Mouse (Mus musculus) T-helper 2 cell (primary cell): ENCODE results near the gene Sde2.
"Not testable (repeated sequence)": the region's sequence is repeated elsewhere in the genome, so short reads cannot be mapped to it uniquely, and the experiment has no call there.

Experiments used
- in situ Hi-C: fragments of 300-600 bp; cut with MboI, MseI; formaldehyde crosslinking; loops from one replicate; pipeline ENCODE4 v1.15.1; 2025; ENCODE audit warnings: high pct_unique_total_duplicates

The Sde2 gene

GRCm38 (mm10) chr1:180877466-180877865, 26.5 kb downstream of the Sde2 start:
- in situ Hi-C loops: no loop called here

- in situ Hi-C loops: no loop called here
Measured at GRCm38 (mm10) chr1:180881768-180882167, 30.8 kb downstream of the Sde2 start.

- in situ Hi-C loops: no loop called here
Measured at GRCm38 (mm10) chr1:180883731-180884130, 32.8 kb downstream of the Sde2 start.

GRCm38 (mm10) chr1:180884484-180884883, 33.6 kb downstream of the Sde2 start:
- in situ Hi-C loops: no loop called here

- in situ Hi-C loops: no loop called here
Measured at GRCm38 (mm10) chr1:180888556-180889042, 37.7 kb downstream of the Sde2 start.

- in situ Hi-C loops: no loop called here
Measured at GRCm38 (mm10) chr1:180889172-180889571, 38.2 kb downstream of the Sde2 start.

GRCm38 (mm10) chr1:180889841-180890240, 38.9 kb downstream of the Sde2 start:
- in situ Hi-C loops: no loop called here

GRCm38 (mm10) chr1:180892808-180893207, 41.9 kb downstream of the Sde2 start, which contains the start of gene Lefty2:
TSS of gene Lefty2 (plus strand) at chr1:180893108.
- in situ Hi-C loops: no loop called here

GRCm38 (mm10) chr1:180894088-180894987, 43.4 kb downstream of the Sde2 start:
- in situ Hi-C loops: not testable (repeated sequence)

GRCm38 (mm10) chr1:180901107-180901506, 50.2 kb downstream of the Sde2 start:
- in situ Hi-C loops: loop anchor here (5.0 kb wide), 1 partner anchor 76 kb away; no protein-coding TSS in a partner anchor

- in situ Hi-C loops: loop anchor here (5.0 kb wide), 1 partner anchor 74 kb away; no protein-coding TSS in a partner anchor
Measured at GRCm38 (mm10) chr1:180902915-180903314, 52.0 kb downstream of the Sde2 start.

GRCm38 (mm10) chr1:180903666-180904038, 52.7 kb downstream of the Sde2 start:
- in situ Hi-C loops: loop anchor here (5.0 kb wide), 1 partner anchor 74 kb away; no protein-coding TSS in a partner anchor

- in situ Hi-C loops: loop anchor here (5.0 kb wide), 1 partner anchor 73 kb away; no protein-coding TSS in a partner anchor
Measured at GRCm38 (mm10) chr1:180904039-180904814, 53.3 kb downstream of the Sde2 start, which contains the start of gene Pycr2. TSS of gene Pycr2 (plus strand) at chr1:180904293.

- in situ Hi-C loops: loop anchor here (5.0 kb wide), 2 partner anchors 38 to 73 kb away; partner anchors contain the start of gene Tmem63a
Measured at GRCm38 (mm10) chr1:180904815-180905080, 53.8 kb downstream of the Sde2 start.

GRCm38 (mm10) chr1:180905307-180905706, 54.4 kb downstream of the Sde2 start:
- in situ Hi-C loops: loop anchor here (5.0 kb wide), 1 partner anchor 37 kb away; the partner anchor contains the start of gene Tmem63a

GRCm38 (mm10) chr1:180905876-180906275, 54.9 kb downstream of the Sde2 start:
- in situ Hi-C loops: loop anchor here (5.0 kb wide), 1 partner anchor 36 kb away; the partner anchor contains the start of gene Tmem63a

- in situ Hi-C loops: loop anchor here (5.0 kb wide), 1 partner anchor 36 kb away; the partner anchor contains the start of gene Tmem63a
Measured at GRCm38 (mm10) chr1:180906461-180907147, 55.7 kb downstream of the Sde2 start.

- in situ Hi-C loops: no loop called here
Measured at GRCm38 (mm10) chr1:180911138-180911537, 60.2 kb downstream of the Sde2 start.

- in situ Hi-C loops: no loop called here
Measured at GRCm38 (mm10) chr1:180911653-180912287, 60.8 kb downstream of the Sde2 start.

- in situ Hi-C loops: no loop called here
Measured at GRCm38 (mm10) chr1:180912792-180913191, 61.9 kb downstream of the Sde2 start.

GRCm38 (mm10) chr1:180913797-180914196, 62.9 kb downstream of the Sde2 start:
- in situ Hi-C loops: no loop called here
